Mouse (Mus musculus): ENCODE data around the gene Syt15. TPM values are rescaled to one million over a fixed set of nuclear protein-coding genes. Genes with fewer than 3 reads are reported as not detected.
"Not testable (repeated sequence)": the region's sequence is repeated elsewhere in the genome, so short reads cannot be mapped to it uniquely, and the experiment has no call there.

Gene Syt15
- polyA plus RNA-seq, 1 experiment from 2014 or later, result 0.21 TPM

DNA sequence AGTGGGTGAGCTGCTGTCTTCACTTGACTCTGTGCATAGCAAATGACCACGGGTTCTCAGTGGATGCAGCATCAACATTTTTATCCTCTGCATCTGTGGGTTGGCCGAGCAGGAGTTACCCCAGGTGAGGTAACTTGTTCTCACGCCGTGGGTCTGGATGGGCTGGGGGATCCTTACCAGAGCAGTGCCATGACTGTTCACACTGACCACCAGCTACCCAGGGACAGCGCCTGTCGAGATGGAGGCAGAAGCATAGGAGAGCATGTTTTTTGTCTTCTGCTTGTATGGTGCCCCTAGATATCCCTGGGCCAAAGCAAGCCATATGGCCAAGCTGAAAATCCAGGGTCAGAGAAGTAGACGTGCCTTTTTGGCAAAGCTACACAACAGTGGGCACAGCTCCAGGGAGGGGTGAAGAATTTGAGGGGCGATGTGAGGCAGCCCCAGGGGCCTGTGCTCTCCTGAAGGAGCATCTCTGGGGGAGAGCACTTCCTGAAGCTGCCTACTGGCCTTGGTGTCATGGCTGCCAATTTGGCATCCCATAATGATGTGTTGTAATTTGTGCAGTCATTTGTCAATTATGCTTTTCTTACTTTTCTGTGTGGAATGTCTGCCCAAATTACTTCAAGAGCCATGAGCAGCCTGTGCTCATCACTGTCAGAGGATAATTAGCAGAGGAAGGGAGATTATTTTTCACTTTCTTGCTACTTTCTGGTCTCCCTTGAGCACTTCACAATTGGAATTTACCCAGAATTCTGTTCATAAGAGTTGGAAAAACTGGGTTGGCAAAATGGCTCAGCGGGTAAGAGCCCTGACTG lies 13.7 kb downstream of the Syt15 start:
- no peak overlapping the region for H3K27ac ChIP-seq (ENCODE audit: low read depth, low read length)
- ATAC-seq (replicated peaks; ENCODE audit: low FRiP score) (no peak), DNase-seq (ENCODE audit: low spot score) (no peak)
- peaks cover 2% of the 10 kb centered on the region; the same call in 1 of the 2 replicates for H3K36me3 ChIP-seq (ENCODE audit: control insufficient read depth, insufficient read depth, low read length)
- no peaks in the 10 kb centered on the region for H3K4me1 ChIP-seq (replicated peaks; ENCODE audit: control insufficient read depth, insufficient read depth, low read length)
- H3K9me3 ChIP-seq (ENCODE audit: control insufficient read depth, low read length), result no peaks in the 10 kb centered on the region
- H3K27me3 ChIP-seq (replicated peaks; ENCODE audit: control insufficient read depth, insufficient read depth, low read length), result no peaks in the 10 kb centered on the region
- no peak overlapping the region for H3K4me2 ChIP-seq
- no peak overlapping the region for H3K4me3 ChIP-seq (ENCODE audit: low read depth, low read length)
- H3K9ac ChIP-seq (ENCODE audit: low read depth, low read length), result no peak overlapping the region
- 86% methylated on average over 9 of the region's 9 CpGs for WGBS

DNA sequence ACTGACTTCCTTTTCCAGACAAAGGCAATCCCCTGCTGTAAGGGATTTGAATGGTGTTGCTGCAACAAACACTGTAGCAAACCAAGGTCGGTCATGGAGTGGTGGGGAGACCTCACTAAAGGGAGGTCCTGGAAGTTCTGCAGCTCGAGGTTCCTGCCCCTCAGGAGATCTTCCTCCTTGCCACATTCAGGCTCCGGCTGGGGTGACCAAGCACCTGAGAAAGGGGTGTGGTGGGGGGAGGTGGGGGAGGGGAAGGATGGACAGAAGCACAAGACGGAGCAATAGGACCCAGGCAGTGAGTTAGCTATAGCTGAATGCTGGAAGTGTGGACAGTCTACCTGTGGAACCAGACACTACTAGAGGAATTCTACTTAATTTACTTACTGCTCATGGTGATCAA lies 14.5 kb downstream of the Syt15 start:
- Histone ChIP-seq H3K27me3 (replicated peaks; ENCODE audit: control insufficient read depth, insufficient read depth, low read length) (no peaks in the 10 kb centered on the region), H3K4me3 (ENCODE audit: low read depth, low read length) (no peak overlapping the region), H3K4me1 (replicated peaks; ENCODE audit: control insufficient read depth, insufficient read depth, low read length) (no peaks in the 10 kb centered on the region), H3K27ac (ENCODE audit: low read depth, low read length) (no peak overlapping the region), H3K36me3 (ENCODE audit: control insufficient read depth, insufficient read depth, low read length) (peaks cover 2% of the 10 kb centered on the region; the same call in 1 of the 2 replicates), H3K4me2 (no peak overlapping the region), H3K9me3 (ENCODE audit: control insufficient read depth, low read length) (no peaks in the 10 kb centered on the region), H3K9ac (ENCODE audit: low read depth, low read length) (no peak overlapping the region)
- 68% methylated on average over 4 of the region's 4 CpGs for WGBS
- DNase-seq (ENCODE audit: low spot score), result no peak
- no peak for ATAC-seq (replicated peaks; ENCODE audit: low FRiP score)

DNA sequence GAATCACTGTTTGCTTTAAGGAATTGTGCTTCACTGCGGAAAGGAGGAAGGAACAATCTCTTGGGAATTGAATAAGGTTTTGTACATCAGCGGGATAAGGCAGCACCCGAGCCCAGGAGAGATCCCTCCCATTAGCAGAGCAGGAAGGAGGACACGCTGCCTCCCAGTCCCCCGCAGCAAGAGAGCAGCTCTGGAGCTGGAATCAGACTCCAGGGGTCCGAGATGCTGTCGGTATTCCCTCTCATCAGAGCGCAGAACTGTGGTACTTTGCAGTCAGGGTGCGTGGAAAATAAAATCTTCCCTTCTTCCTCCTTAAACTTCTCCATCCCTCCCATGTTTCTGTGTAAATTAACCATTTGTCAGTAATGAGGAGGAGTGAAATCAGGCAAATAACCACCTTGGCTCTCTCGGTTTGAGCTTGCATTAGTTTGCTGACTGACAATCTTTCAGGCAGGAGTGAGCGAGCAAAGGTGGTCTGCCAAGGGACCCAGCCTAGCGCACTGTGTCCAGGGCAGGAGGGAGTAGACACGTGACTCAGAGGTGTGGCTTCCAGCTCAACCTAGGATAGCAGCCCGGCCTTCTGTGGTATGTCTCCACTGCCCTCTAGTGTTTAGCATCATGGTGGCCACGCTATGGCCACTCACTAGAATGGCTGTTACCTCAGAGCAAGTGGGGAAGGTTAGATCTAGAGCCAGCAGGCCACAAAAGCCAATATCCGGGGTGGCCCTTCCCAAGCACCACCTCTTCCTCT lies 15.4 kb downstream of the Syt15 start:
- WGBS, result 14% methylated on average over 16 of the region's 16 CpGs
- H3K4me3 ChIP-seq (ENCODE audit: low read depth, low read length), result peak overlapping the region; percentile 21
- H3K4me1 ChIP-seq (replicated peaks; ENCODE audit: control insufficient read depth, insufficient read depth, low read length), result no peaks in the 10 kb centered on the region
- no peak overlapping the region for H3K27ac ChIP-seq (ENCODE audit: low read depth, low read length)
- H3K9me3 ChIP-seq (ENCODE audit: control insufficient read depth, low read length), result no peaks in the 10 kb centered on the region
- peak; percentile 61 for DNase-seq (ENCODE audit: low spot score)
- peak; percentile 96 for ATAC-seq (replicated peaks; ENCODE audit: low FRiP score)
- H3K27me3 ChIP-seq (replicated peaks; ENCODE audit: control insufficient read depth, insufficient read depth, low read length), result no peaks in the 10 kb centered on the region
- peak overlapping the region; percentile 65 for H3K4me2 ChIP-seq
- H3K36me3 ChIP-seq (ENCODE audit: control insufficient read depth, insufficient read depth, low read length), result peaks cover 2% of the 10 kb centered on the region; the same call in 1 of the 2 replicates
- H3K9ac ChIP-seq (ENCODE audit: low read depth, low read length), result no peak overlapping the region

DNA sequence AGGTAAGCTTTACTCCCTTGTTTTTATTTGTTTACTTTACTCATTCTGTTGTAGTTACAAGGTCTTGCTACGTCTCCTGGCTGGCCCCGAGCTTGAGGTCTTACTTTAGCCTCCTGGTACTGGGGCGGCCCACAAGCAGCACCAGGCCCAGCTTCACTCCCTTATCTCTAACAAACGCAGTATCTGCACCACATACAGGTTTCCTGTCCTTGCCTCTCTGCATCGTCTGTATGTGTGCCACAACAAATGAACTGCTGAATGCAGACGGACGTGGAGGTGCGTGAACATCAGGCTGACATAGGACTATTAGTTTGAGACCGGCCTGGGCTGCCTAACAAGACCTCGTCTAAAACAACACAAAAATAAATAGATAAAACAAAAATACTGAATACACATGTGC lies 20.9 kb downstream of the Syt15 start:
- Histone ChIP-seq H3K9ac (ENCODE audit: low read depth, low read length) (no peak overlapping the region), H3K4me1 (replicated peaks; ENCODE audit: control insufficient read depth, insufficient read depth, low read length) (peaks cover 6% of the 10 kb centered on the region)
- no peak; the same call in 1 of the 2 replicates for ATAC-seq (replicated peaks; ENCODE audit: low FRiP score)

DNA sequence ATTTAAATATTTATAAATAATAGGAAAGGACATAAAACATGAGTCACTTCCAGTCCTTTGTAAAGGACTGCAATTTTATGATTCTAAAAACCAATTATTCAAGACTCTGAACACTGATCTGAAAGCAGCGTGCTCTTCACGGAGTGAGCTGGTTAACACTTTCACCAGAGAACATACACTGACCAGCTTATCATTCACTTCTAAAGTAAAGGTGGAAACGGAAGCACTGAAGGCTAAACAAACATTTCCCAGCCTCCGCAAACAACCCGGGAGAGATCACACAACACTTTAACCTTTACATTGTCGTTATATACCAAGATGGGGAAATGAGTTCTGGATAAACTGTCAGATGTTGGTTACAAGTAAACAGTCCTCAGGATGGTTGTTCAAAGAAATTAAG lies 21.3 kb downstream of the Syt15 start:
- Histone ChIP-seq H3K4me3 (ENCODE audit: low read depth, low read length) (no peak overlapping the region), H3K27me3 (replicated peaks; ENCODE audit: control insufficient read depth, insufficient read depth, low read length) (no peaks in the 10 kb centered on the region), H3K9me3 (ENCODE audit: control insufficient read depth, low read length) (no peaks in the 10 kb centered on the region), H3K4me1 (replicated peaks; ENCODE audit: control insufficient read depth, insufficient read depth, low read length) (peaks cover 6% of the 10 kb centered on the region), H3K9ac (ENCODE audit: low read depth, low read length) (no peak overlapping the region), H3K4me2 (no peak overlapping the region), H3K36me3 (ENCODE audit: control insufficient read depth, insufficient read depth, low read length) (peaks cover 2% of the 10 kb centered on the region; the same call in 1 of the 2 replicates), H3K27ac (ENCODE audit: low read depth, low read length) (peak overlapping the region; percentile 71)
- peak; percentile 57; the same call in 1 of the 2 replicates for ATAC-seq (replicated peaks; ENCODE audit: low FRiP score)
- no peak for DNase-seq (ENCODE audit: low spot score)
- whole genome bisulfite sequencing, result 69% methylated on average over 6 of the region's 6 CpGs

More for the DNA sequence above, 20.9 kb downstream of the Syt15 start:
- Histone ChIP-seq H3K4me3 (ENCODE audit: low read depth, low read length) (no peak overlapping the region), H3K4me2 (no peak overlapping the region), H3K36me3 (ENCODE audit: control insufficient read depth, insufficient read depth, low read length) (peaks cover 2% of the 10 kb centered on the region; the same call in 1 of the 2 replicates), H3K9me3 (ENCODE audit: control insufficient read depth, low read length) (no peaks in the 10 kb centered on the region), H3K27ac (ENCODE audit: low read depth, low read length) (peak overlapping the region; percentile 71), H3K27me3 (replicated peaks; ENCODE audit: control insufficient read depth, insufficient read depth, low read length) (no peaks in the 10 kb centered on the region)
- 36% methylated on average over 10 of the region's 10 CpGs for whole genome bisulfite sequencing
- no peak for DNase-seq (ENCODE audit: low spot score)

DNA sequence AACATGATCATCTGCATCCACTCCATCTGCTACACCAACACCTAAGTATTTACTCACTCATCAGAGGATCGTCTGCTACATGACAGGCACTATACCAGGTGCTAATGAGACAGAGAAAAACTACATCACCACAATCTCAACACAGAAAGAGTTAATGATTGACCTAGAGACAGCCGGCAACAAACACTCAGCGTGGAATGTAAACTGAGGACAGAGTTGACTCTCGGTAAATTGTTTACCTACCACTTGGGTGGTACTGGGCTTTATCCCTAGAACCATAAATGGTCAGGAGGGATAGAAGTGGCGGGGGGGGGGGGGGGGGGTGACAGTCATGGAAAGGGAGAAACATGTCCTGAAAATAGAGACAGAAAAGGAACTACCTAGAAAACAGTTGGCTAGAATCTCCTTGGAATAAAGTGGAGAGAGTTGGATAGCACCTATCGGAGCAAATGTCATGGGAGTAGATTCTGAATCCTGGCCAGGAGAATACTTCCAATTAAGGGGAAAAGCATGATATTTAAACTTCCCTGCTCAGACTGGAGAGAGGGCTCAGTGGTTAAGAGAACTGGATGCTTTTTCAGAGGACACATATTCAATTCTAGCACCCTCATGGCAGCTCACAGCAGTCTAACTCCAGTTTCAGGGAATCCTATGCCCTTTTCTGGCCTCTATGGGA lies 33.2 kb downstream of the Syt15 start:
- Histone ChIP-seq H3K27ac (ENCODE audit: low read depth, low read length) (peak overlapping the region; percentile 13; the same call in 1 of the 2 replicates), H3K4me2 (no peak overlapping the region), H3K9ac (ENCODE audit: low read depth, low read length) (no peak overlapping the region), H3K36me3 (ENCODE audit: control insufficient read depth, insufficient read depth, low read length) (no peaks in the 10 kb centered on the region), H3K9me3 (ENCODE audit: control insufficient read depth, low read length) (no peaks in the 10 kb centered on the region), H3K27me3 (replicated peaks; ENCODE audit: control insufficient read depth, insufficient read depth, low read length) (no peaks in the 10 kb centered on the region), H3K4me1 (replicated peaks; ENCODE audit: control insufficient read depth, insufficient read depth, low read length) (no peaks in the 10 kb centered on the region), H3K4me3 (ENCODE audit: low read depth, low read length) (no peak overlapping the region)
- 54% methylated on average over 6 of the region's 6 CpGs for WGBS
- ATAC-seq (replicated peaks; ENCODE audit: low FRiP score) (no peak), DNase-seq (ENCODE audit: low spot score) (no peak)

DNA sequence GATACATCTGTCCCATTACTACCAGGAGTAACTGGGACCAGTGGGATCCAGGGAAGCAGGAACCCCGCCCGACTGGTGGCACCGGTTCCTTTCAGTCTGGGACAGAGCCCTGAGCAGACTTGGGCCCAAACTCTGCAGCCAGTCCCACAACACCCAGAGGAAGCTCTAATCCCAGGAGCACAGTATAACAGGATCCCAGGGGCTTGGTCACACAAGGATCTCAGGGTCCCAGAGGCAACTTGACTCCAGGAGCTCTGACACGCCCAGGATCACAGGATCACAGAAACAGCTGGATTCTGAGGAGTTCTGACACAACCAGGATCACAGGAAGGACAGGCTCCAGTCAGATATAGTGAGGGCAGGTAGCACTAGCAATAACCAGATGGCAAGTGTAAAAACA lies 33.9 kb downstream of the Syt15 start:
- Histone ChIP-seq H3K27me3 (replicated peaks; ENCODE audit: control insufficient read depth, insufficient read depth, low read length) (no peaks in the 10 kb centered on the region), H3K9me3 (ENCODE audit: control insufficient read depth, low read length) (no peaks in the 10 kb centered on the region), H3K4me1 (replicated peaks; ENCODE audit: control insufficient read depth, insufficient read depth, low read length) (no peaks in the 10 kb centered on the region), H3K9ac (ENCODE audit: low read depth, low read length) (no peak overlapping the region), H3K4me3 (ENCODE audit: low read depth, low read length) (no peak overlapping the region), H3K36me3 (ENCODE audit: control insufficient read depth, insufficient read depth, low read length) (no peaks in the 10 kb centered on the region), H3K4me2 (no peak overlapping the region), H3K27ac (ENCODE audit: low read depth, low read length) (peak overlapping the region; percentile 13; the same call in 1 of the 2 replicates)
- DNase-seq (ENCODE audit: low spot score) (no peak), ATAC-seq (replicated peaks; ENCODE audit: low FRiP score) (no peak)
- WGBS, result 76% methylated on average over 4 of the region's 4 CpGs

DNA sequence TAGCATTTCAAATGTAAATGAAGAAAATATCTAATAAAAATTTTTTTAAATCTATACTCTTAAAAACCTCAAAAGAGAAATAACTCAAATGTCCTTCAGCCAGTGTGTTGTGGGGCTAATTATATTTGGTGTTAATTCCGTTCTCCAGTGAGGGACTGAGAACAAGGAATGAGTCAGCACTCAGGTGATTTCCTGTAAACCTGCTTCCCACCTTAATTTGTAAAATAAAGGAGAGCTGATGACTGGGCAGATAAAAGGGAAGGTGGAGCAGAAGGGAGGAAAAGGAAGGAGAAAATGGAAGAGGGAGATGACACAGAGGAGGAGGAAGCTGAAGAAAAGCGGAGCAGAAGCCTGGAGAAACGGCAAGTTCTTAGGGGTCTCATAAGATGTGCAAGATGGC lies 39.1 kb downstream of the Syt15 start:
- H3K4me2 ChIP-seq; H3K9me3 ChIP-seq (ENCODE audit: control insufficient read depth, low read length); H3K4me1 ChIP-seq (replicated peaks; ENCODE audit: control insufficient read depth, insufficient read depth, low read length); H3K27me3 ChIP-seq (replicated peaks; ENCODE audit: control insufficient read depth, insufficient read depth, low read length); H3K9ac ChIP-seq (ENCODE audit: low read depth, low read length); DNase-seq (ENCODE audit: low spot score); H3K4me3 ChIP-seq (ENCODE audit: low read depth, low read length); H3K36me3 ChIP-seq (ENCODE audit: control insufficient read depth, insufficient read depth, low read length); ATAC-seq (replicated peaks; ENCODE audit: low FRiP score); H3K27ac ChIP-seq (ENCODE audit: low read depth, low read length): not testable (repeated sequence)
- 73% methylated on average over 3 of the region's 3 CpGs for WGBS

Measured in liver, embryonic 11.5 days (tissue).